Mouse (Mus musculus): ENCODE measurements around the gene Trove2. TPM values are rescaled to one million over a fixed set of nuclear protein-coding genes. Genes with fewer than 3 reads are reported as not detected.
A peak's percentile ranks its signal among the peaks of the same experiment; 100 is the strongest.
"Not testable (repeated sequence)": the region's sequence is repeated elsewhere in the genome, so short reads cannot be mapped to it uniquely, and the experiment has no call there.

The Trove2 gene
- total and polyA plus RNA-seq, 3 experiments = 4.5 to 4.6 TPM; not detected in 1

- no peaks in the 10 kb centered on the region for H3K9me3 ChIP-seq (replicated peaks; ENCODE audit: insufficient read depth, low read length)
- H3K79me2 ChIP-seq (ENCODE audit: control insufficient read depth, insufficient read depth, low read length, poor library complexity) = no peaks in the 10 kb centered on the region
- DNase-seq (ENCODE audit: low read depth, low spot score) = peak; percentile 36
- H3K4me1 ChIP-seq (ENCODE audit: control insufficient read depth in 1 of 2, insufficient read depth in 2 of 2, low read length in 2 of 2) = peaks cover 2 to 6% of the 10 kb centered on the region in 2 experiments; a peak in 2 of 4 replicates
- H3K36me3 ChIP-seq (ENCODE audit: control insufficient read depth in 1 of 2, insufficient read depth in 2 of 2, low read length in 2 of 2) = peaks cover 0 to 4% of the 10 kb centered on the region in 2 experiments; a peak in 2 of 4 replicates
- H3K27me3 ChIP-seq (ENCODE audit: control insufficient read depth in 1 of 2, insufficient read depth in 2 of 2, low read length in 2 of 2) = no peaks in the 10 kb centered on the region
- TF ChIP-seq USF2 (IDR thresholded peaks at IDR 0.05; ENCODE audit: borderline replicate concordance in 1 of 2, insufficient read depth in 1 of 2, low read depth in 1 of 2, low read length in 2 of 2) (no peak), ZKSCAN1 (IDR thresholded peaks at IDR 0.05; ENCODE audit: low read depth, low read length) (no peak), MEF2A (IDR thresholded peaks at IDR 0.05; ENCODE audit: extremely low read depth, insufficient replicate concordance, low read depth, low read length, poor library complexity, severe bottlenecking) (no peak), BHLHE40 (IDR thresholded peaks at IDR 0.05; ENCODE audit: borderline replicate concordance, low read depth, low read length) (peak; percentile 19; the same call in 1 of the 2 replicates), TCF12 (IDR thresholded peaks at IDR 0.05; ENCODE audit: low read depth, low read length) (no peak), RCOR1 (IDR thresholded peaks at IDR 0.05; ENCODE audit: low read depth, low read length) (no peak), GATA1 (IDR thresholded peaks at IDR 0.05; ENCODE audit: low read depth, low read length) (peak; percentile 56; the same call in 1 of the 2 replicates), JUND (IDR thresholded peaks at IDR 0.05; ENCODE audit: low read depth, low read length) (no peak), ELF1 (IDR thresholded peaks at IDR 0.05; ENCODE audit: low read depth, low read length) (no peak), POLR2AphosphoS5 (IDR thresholded peaks at IDR 0.05; ENCODE audit: borderline replicate concordance, low read depth, low read length) (no peak), EP300 (IDR thresholded peaks at IDR 0.05; ENCODE audit: low read depth in 1 of 2, low read length in 2 of 2) (peak in 1 of 2 experiments; percentile 63; a peak in 2 of 4 replicates), MYB (IDR thresholded peaks at IDR 0.05; ENCODE audit: low read depth, low read length) (no peak), TBP (IDR thresholded peaks at IDR 0.05; ENCODE audit: low read depth, low read length) (no peak), ZC3H11A (IDR thresholded peaks at IDR 0.05; ENCODE audit: low read depth, low read length) (no peak), TAL1 (IDR thresholded peaks at IDR 0.05; ENCODE audit: low read length) (peak; percentile 27), CHD2 (IDR thresholded peaks at IDR 0.05; ENCODE audit: low read length) (no peak), KAT2A (conservative IDR thresholded peaks at IDR 0.05; ENCODE audit: low read depth, low read length) (no peak), CHD1 (IDR thresholded peaks at IDR 0.05; ENCODE audit: low read depth, low read length) (no peak), MAFK (IDR thresholded peaks at IDR 0.05; ENCODE audit: borderline replicate concordance, low read depth, low read length) (no peak), ETS1 (IDR thresholded peaks at IDR 0.05; ENCODE audit: low read depth, low read length) (no peak), E2F4 (IDR thresholded peaks at IDR 0.05; ENCODE audit: borderline replicate concordance, low read depth, low read length) (no peak), CTCF (IDR thresholded peaks at IDR 0.05 in 2 of 3, conservative IDR thresholded peaks at IDR 0.05 in 1 of 3; ENCODE audit: control insufficient read depth in 1 of 3, insufficient read depth in 1 of 3, low read depth in 2 of 3, low read length in 3 of 3, poor library complexity in 1 of 3, severe bottlenecking in 1 of 3) (no peak), ZNF384 (IDR thresholded peaks at IDR 0.05; ENCODE audit: low read depth, low read length) (no peak), MYC (IDR thresholded peaks at IDR 0.05; ENCODE audit: low read depth, low read length) (no peak)
- no peak overlapping the region for H3K9ac ChIP-seq (ENCODE audit: control insufficient read depth, low read depth, low read length, poor library complexity, severe bottlenecking)
- no peak overlapping the region for H3K27ac ChIP-seq (ENCODE audit: control insufficient read depth, low read depth, low read length)
- no peak overlapping the region for H3K4me3 ChIP-seq (ENCODE audit: control insufficient read depth in 1 of 2, insufficient read depth in 1 of 2, low read depth in 2 of 2, low read length in 2 of 2)
Observed at GRCm38 (mm10) chr1:143724456-143725064, 52.3 kb downstream of the Trove2 start.

- H3K9me3 ChIP-seq (replicated peaks; ENCODE audit: insufficient read depth, low read length); H3K79me2 ChIP-seq (ENCODE audit: control insufficient read depth, insufficient read depth, low read length, poor library complexity); H3K4me1 ChIP-seq (ENCODE audit: control insufficient read depth in 1 of 2, insufficient read depth in 2 of 2, low read length in 2 of 2); H3K27me3 ChIP-seq (ENCODE audit: control insufficient read depth in 1 of 2, insufficient read depth in 2 of 2, low read length in 2 of 2); H3K4me3 ChIP-seq (ENCODE audit: control insufficient read depth in 1 of 2, insufficient read depth in 1 of 2, low read depth in 2 of 2, low read length in 2 of 2); H3K27ac ChIP-seq (ENCODE audit: control insufficient read depth, low read depth, low read length); DNase-seq (ENCODE audit: low read depth, low spot score); H3K9ac ChIP-seq (ENCODE audit: control insufficient read depth, low read depth, low read length, poor library complexity, severe bottlenecking); H3K36me3 ChIP-seq (ENCODE audit: control insufficient read depth in 1 of 2, insufficient read depth in 2 of 2, low read length in 2 of 2): not testable (repeated sequence)
Observed at GRCm38 (mm10) chr1:143716038-143716437, 60.8 kb downstream of the Trove2 start, which contains the start of gene Glrx2. TSS of gene Glrx2 (plus strand) at chr1:143716338.
